Mouse (Mus musculus): ENCODE measurements at regions not wholly inside any gene's neighbourhood (a gene's known extent, or its start where the extent isn't known, plus 50 kb on each side); places are given as distances from the start of the nearest gene placed in this dataset.

- Histone ChIP-seq H3K9ac (no peak overlapping the region), H3K27ac (no peak overlapping the region)
Measured at GRCm38 (mm10) chr5:64684275-64684674, 118.9 kb upstream of the Klf3 start.

GRCm38 (mm10) chr5:64690148-64690547 lies 113.0 kb upstream of the Klf3 start:
- ATAC-seq (ENCODE audit: low FRiP score, low read depth), result no peak
- H3K9me3 ChIP-seq, result no peaks in the 10 kb centered on the region
- no peak overlapping the region for H3K9ac ChIP-seq
- H3K4me1 ChIP-seq, result no peaks in the 10 kb centered on the region
- no peaks in the 10 kb centered on the region for H3K36me3 ChIP-seq
- H3K4me3 ChIP-seq, result no peak overlapping the region
- 80% methylated on average over 7 of the region's 7 CpGs for WGBS
- no peaks in the 10 kb centered on the region for H3K27me3 ChIP-seq (replicated peaks)
- H3K27ac ChIP-seq, result no peak overlapping the region
- H3K4me2 ChIP-seq (replicated peaks), result no peak overlapping the region

More at GRCm38 (mm10) chr5:64684275-64684674, 118.9 kb upstream of the Klf3 start:
- Histone ChIP-seq H3K4me2 (replicated peaks) (no peak overlapping the region), H3K4me3 (no peak overlapping the region), H3K36me3 (no peaks in the 10 kb centered on the region), H3K9me3 (no peaks in the 10 kb centered on the region), H3K4me1 (no peaks in the 10 kb centered on the region), H3K27me3 (replicated peaks) (no peaks in the 10 kb centered on the region)
- WGBS, result 91% methylated on average over 5 of the region's 5 CpGs
- no peak for ATAC-seq (ENCODE audit: low FRiP score, low read depth)

- H3K4me2 ChIP-seq (replicated peaks), result no peak overlapping the region
- H3K4me3 ChIP-seq, result no peak overlapping the region
- H3K36me3 ChIP-seq, result no peaks in the 10 kb centered on the region
- H3K9me3 ChIP-seq, result no peaks in the 10 kb centered on the region
- H3K4me1 ChIP-seq, result no peaks in the 10 kb centered on the region
- H3K27me3 ChIP-seq (replicated peaks), result no peaks in the 10 kb centered on the region
- 91% methylated on average over 8 of the region's 8 CpGs for WGBS
- no peak overlapping the region for H3K27ac ChIP-seq
- no peak overlapping the region for H3K9ac ChIP-seq
- no peak for ATAC-seq (ENCODE audit: low FRiP score, low read depth)
Measured at GRCm38 (mm10) chr5:64691406-64692100, 111.6 kb upstream of the Klf3 start.

GRCm38 (mm10) chr5:64692335-64692734 lies 110.9 kb upstream of the Klf3 start:
- Histone ChIP-seq H3K9me3 (no peaks in the 10 kb centered on the region), H3K27me3 (replicated peaks) (no peaks in the 10 kb centered on the region), H3K4me2 (replicated peaks) (no peak overlapping the region), H3K4me1 (no peaks in the 10 kb centered on the region), H3K36me3 (no peaks in the 10 kb centered on the region), H3K9ac (no peak overlapping the region), H3K27ac (no peak overlapping the region), H3K4me3 (no peak overlapping the region)
- WGBS, result 94% methylated on average over 11 of the region's 11 CpGs
- ATAC-seq (ENCODE audit: low FRiP score, low read depth), result no peak

GRCm38 (mm10) chr5:64693616-64694015 lies 109.6 kb upstream of the Klf3 start:
- Histone ChIP-seq H3K36me3 (no peaks in the 10 kb centered on the region), H3K9ac (no peak overlapping the region), H3K4me1 (no peaks in the 10 kb centered on the region), H3K27me3 (replicated peaks) (no peaks in the 10 kb centered on the region), H3K27ac (no peak overlapping the region), H3K4me2 (replicated peaks) (no peak overlapping the region), H3K4me3 (no peak overlapping the region), H3K9me3 (no peaks in the 10 kb centered on the region)
- 89% methylated on average over 8 of the region's 8 CpGs for WGBS
- ATAC-seq (ENCODE audit: low FRiP score, low read depth), result no peak

GRCm38 (mm10) chr5:64694606-64695005 lies 108.6 kb upstream of the Klf3 start:
- Histone ChIP-seq H3K9ac (no peak overlapping the region), H3K4me2 (replicated peaks) (no peak overlapping the region), H3K9me3 (no peaks in the 10 kb centered on the region), H3K36me3 (no peaks in the 10 kb centered on the region), H3K4me1 (no peaks in the 10 kb centered on the region), H3K27ac (no peak overlapping the region), H3K27me3 (replicated peaks) (no peaks in the 10 kb centered on the region), H3K4me3 (no peak overlapping the region)
- ATAC-seq (ENCODE audit: low FRiP score, low read depth), result no peak
- WGBS, result 55% methylated on average over 8 of the region's 8 CpGs

GRCm38 (mm10) chr5:64696099-64696498 lies 107.1 kb upstream of the Klf3 start:
- 76% methylated on average over 14 of the region's 14 CpGs for WGBS
- no peak for ATAC-seq (ENCODE audit: low FRiP score, low read depth)
- no peak overlapping the region for H3K9ac ChIP-seq
- H3K4me1 ChIP-seq, result no peaks in the 10 kb centered on the region
- no peak overlapping the region for H3K27ac ChIP-seq
- no peak overlapping the region for H3K4me3 ChIP-seq
- no peaks in the 10 kb centered on the region for H3K36me3 ChIP-seq
- no peaks in the 10 kb centered on the region for H3K27me3 ChIP-seq (replicated peaks)
- H3K4me2 ChIP-seq (replicated peaks), result no peak overlapping the region
- no peaks in the 10 kb centered on the region for H3K9me3 ChIP-seq

- Histone ChIP-seq H3K9me3 (no peaks in the 10 kb centered on the region), H3K4me1 (peaks cover 7% of the 10 kb centered on the region; the same call in 1 of the 2 replicates), H3K4me3 (no peak overlapping the region), H3K9ac (no peak overlapping the region), H3K27ac (no peak overlapping the region), H3K4me2 (replicated peaks) (no peak overlapping the region), H3K36me3 (no peaks in the 10 kb centered on the region), H3K27me3 (replicated peaks) (no peaks in the 10 kb centered on the region)
- ATAC-seq (ENCODE audit: low FRiP score, low read depth), result no peak
- WGBS, result 88% methylated on average over 5 of the region's 5 CpGs
Measured at GRCm38 (mm10) chr5:64697466-64697865, 105.7 kb upstream of the Klf3 start.

- H3K9me3 ChIP-seq, result no peaks in the 10 kb centered on the region
- no peak for ATAC-seq (ENCODE audit: low FRiP score, low read depth)
- WGBS, result 86% methylated on average over 6 of the region's 6 CpGs
- no peak overlapping the region for H3K4me2 ChIP-seq (replicated peaks)
- no peak overlapping the region for H3K4me3 ChIP-seq
- H3K27ac ChIP-seq, result no peak overlapping the region
- H3K9ac ChIP-seq, result no peak overlapping the region
- no peaks in the 10 kb centered on the region for H3K36me3 ChIP-seq
- H3K4me1 ChIP-seq, result peaks cover 7% of the 10 kb centered on the region; the same call in 1 of the 2 replicates
- H3K27me3 ChIP-seq (replicated peaks), result no peaks in the 10 kb centered on the region
Measured at GRCm38 (mm10) chr5:64698458-64699116, 104.6 kb upstream of the Klf3 start.

GRCm38 (mm10) chr5:64700030-64700429 lies 103.2 kb upstream of the Klf3 start:
- Histone ChIP-seq H3K27ac (no peak overlapping the region), H3K9me3 (no peaks in the 10 kb centered on the region), H3K4me2 (replicated peaks) (no peak overlapping the region), H3K36me3 (no peaks in the 10 kb centered on the region), H3K4me3 (no peak overlapping the region), H3K9ac (no peak overlapping the region), H3K27me3 (replicated peaks) (no peaks in the 10 kb centered on the region), H3K4me1 (peaks cover 7% of the 10 kb centered on the region; the same call in 1 of the 2 replicates)
- no peak for ATAC-seq (ENCODE audit: low FRiP score, low read depth)
- 90% methylated on average over 6 of the region's 6 CpGs for WGBS

- Histone ChIP-seq H3K4me2 (replicated peaks) (no peak overlapping the region), H3K27me3 (replicated peaks) (no peaks in the 10 kb centered on the region), H3K4me1 (peaks cover 7% of the 10 kb centered on the region; the same call in 1 of the 2 replicates), H3K9ac (no peak overlapping the region), H3K27ac (no peak overlapping the region), H3K4me3 (no peak overlapping the region), H3K36me3 (no peaks in the 10 kb centered on the region), H3K9me3 (no peaks in the 10 kb centered on the region)
- WGBS, result 68% methylated on average over 14 of the region's 14 CpGs
- ATAC-seq (ENCODE audit: low FRiP score, low read depth), result no peak
Measured at GRCm38 (mm10) chr5:64701219-64701779, 101.9 kb upstream of the Klf3 start.

- H3K9ac ChIP-seq, result no peak overlapping the region
- no peak for ATAC-seq (ENCODE audit: low FRiP score, low read depth)
- no peaks in the 10 kb centered on the region for H3K9me3 ChIP-seq
- peaks cover 7% of the 10 kb centered on the region; the same call in 1 of the 2 replicates for H3K4me1 ChIP-seq
- no peak overlapping the region for H3K4me3 ChIP-seq
- H3K36me3 ChIP-seq, result no peaks in the 10 kb centered on the region
- H3K27me3 ChIP-seq (replicated peaks), result no peaks in the 10 kb centered on the region
- no peak overlapping the region for H3K27ac ChIP-seq
- 26% methylated on average over 7 of the region's 7 CpGs for WGBS
- 0 out of 2 replicates have a peak overlapping the region, but pooled peaks have one; percentile 5 for H3K4me2 ChIP-seq (replicated peaks)
Measured at GRCm38 (mm10) chr5:64701780-64702231, 101.4 kb upstream of the Klf3 start.

Data from neural tube, embryonic 12.5 days (tissue).